Mouse (Mus musculus): ENCODE results near the gene Patl2.

DNA sequence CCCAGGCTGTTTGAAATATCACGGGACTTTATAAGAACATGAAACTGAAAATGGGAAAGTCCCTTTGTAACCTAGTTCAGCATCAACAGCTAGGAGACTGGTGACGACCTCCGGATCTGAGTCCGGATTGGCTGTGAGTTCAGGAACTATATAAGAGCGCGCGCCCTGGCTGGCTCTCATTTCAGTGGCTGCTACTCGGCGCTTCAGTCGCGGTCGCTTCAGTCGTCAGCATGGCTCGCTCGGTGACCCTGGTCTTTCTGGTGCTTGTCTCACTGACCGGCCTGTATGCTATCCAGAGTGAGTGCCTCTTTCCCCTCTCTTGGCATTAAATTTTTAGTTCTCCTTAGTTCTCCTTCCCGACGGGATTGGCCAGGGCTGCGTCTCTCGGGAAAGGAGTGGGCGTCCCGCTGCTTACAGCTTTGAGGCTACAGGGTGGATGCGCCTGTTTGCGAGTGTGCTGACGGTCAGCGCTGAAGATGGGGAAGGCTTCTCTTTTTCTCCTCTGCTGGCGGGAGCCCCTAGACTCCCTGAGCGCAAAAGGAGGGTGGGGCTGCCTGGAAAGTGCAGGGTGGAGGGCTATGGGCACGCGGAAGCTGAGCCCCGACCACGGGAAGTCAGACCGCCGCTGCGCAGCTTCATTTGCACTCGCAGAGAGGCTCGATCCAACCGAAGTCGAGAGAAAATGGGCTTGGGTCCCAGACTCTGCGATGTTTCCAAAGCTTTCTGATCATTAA is 38.3 kb downstream of the Patl2 start, which contains the start of gene B2m:
- TF ChIP-seq POLR2A (IDR thresholded peaks at IDR 0.05; ENCODE audit: control insufficient read depth, low read depth, low read length), result peak; percentile 90
- TF ChIP-seq CTCF (IDR thresholded peaks at IDR 0.05; ENCODE audit: control insufficient read depth, insufficient read depth, insufficient replicate concordance, low read depth, low read length), result no peak

Data from testis, adult 2 months (tissue).